Mouse (Mus musculus): ENCODE measurements around the gene Fam198a.

- TF ChIP-seq EP300 (IDR thresholded peaks at IDR 0.05; ENCODE audit: low read depth), result no peak
- no peak for TF ChIP-seq CTCF (IDR thresholded peaks at IDR 0.05; ENCODE audit: low read depth)
Observed at GRCm38 (mm10) chr9:122006609-122007008, 55.8 kb downstream of the Fam198a start.
